Mouse (Mus musculus) liver, adult 2 months (tissue): ENCODE measurements around the gene Arhgef38.

Experiments used
- CTCF ChIP-seq: fragments of 200-500 bp; IDR thresholded peaks from 2 replicates; pipeline ENCODE4 v1.5.1; 2011; ENCODE audit warnings: low read depth, low read length, control low read depth
- POLR2A ChIP-seq: fragments of 200-500 bp; IDR thresholded peaks from 2 replicates; pipeline ENCODE4 v1.6.1; 2011; ENCODE audit warnings: low read length, control low read depth; ENCODE audit not compliant: insufficient read depth; ENCODE audit errors: extremely low read depth

DNA sequence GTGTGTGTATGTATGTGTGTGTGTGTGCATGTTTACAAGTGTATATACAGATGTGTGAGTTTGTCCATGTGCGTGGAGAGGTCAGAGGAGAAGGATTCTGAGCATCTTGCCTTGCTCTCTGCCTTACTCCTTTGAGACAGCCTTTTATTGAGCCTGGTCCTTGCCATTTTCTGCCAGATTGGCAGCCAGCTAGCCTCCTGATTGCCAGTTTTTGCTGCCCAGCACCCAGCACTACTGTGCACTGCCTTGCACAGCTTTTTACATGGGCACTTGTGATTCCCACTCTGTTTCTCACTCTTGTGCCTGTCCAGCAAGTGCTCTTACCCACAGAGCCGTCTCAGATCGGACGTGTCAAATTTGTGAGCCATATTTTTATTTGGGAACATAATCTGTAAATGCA is 62.5 kb downstream of the Arhgef38 start:
- no peak for TF ChIP-seq POLR2A
- TF ChIP-seq CTCF, result no peak
